Mouse (Mus musculus) stomach, adult 2 months (tissue): ENCODE results near the gene Mpp4. TPM values are rescaled to one million over a fixed set of nuclear protein-coding genes. Genes with fewer than 3 reads are reported as not detected.

Source experiments
- polyA plus RNA-seq: library from polyadenylated mRNA; depleted of rRNA; stranded (reverse); fragments of >200 nt; gene quantifications from 2 replicates; pipeline ENCODE4 v1.2.3, GENCODE M21; 2012; rRNA removed

The Mpp4 gene
- polyA plus RNA-seq: 0.46 and 0.64 TPM in 2 replicates

GRCm38 (mm10) chr1:59163030-59163461 is at the start of gene Mpp4:
Gene Mpp4, minus strand, starts transcription at chr1:59163389.

DNA sequence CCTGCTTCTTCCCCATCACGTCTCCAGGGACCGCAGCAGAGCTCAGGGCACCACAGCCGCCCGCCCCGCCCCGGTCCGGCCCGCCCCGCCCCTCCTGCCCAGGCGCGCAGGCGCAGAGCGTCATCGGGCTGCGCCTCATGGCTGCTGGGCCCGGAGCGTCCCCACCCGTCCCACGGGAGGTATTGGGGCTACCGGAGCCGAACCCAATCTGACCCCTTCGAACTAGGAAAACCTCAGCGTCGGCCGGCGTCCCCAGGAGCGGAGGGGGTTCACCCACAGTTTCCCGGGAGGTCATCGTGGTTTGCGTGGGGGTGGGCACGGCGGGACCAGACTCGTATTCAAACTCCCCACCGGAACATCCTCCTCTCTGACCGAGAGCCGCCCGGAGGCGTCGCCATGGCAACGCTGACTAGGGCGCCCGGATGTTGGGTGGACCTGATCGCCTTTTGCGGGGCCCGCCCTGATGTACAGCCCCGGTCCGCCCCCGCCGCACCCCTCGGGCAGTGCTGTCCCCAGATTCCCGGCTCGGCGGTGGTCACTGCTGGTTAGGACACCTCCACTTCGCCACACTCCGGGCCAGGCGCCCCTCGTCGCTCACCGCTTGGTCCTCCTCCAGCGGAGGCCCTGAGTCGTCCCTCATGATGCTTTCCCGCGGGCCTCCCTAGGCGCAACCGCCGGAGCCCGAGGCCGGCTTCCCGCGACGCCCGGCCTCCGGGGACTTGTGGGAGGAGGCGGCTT is 43.3 kb downstream of the Mpp4 start, which contains the start of gene Tmem237:
TSS of gene Tmem237 (minus strand) at position 689 of the 738 bp plus-strand sequence.

DNA sequence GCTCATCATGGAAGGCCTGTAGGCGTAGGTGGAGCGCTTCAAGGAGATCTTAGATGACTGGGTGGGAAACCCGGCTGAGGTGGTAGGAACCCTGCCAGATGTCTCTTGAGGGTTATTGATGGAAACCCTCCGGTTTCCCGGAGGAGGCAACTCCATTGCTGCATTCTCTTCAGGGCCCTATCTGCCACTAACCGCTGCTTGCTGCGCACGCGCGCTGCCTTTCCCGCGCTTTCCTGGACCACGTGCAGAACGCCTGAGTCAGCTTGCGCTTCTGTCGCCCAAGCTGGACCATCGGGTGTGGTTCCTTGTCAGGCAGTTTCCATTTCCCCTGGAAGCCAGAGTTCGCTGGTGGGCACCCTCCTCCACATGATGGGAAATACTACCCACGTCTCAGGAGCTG is 68.5 kb downstream of the Mpp4 start, which contains the start of gene C2cd6:
TSS of gene C2cd6 (minus strand) at position 196 of the 400 bp plus-strand sequence.

Other genes with a start within 250 kb of the Mpp4 start
- gene Trak2, start 190.0 kb downstream of the Mpp4 start, polyA plus RNA-seq: 10.6 and 11.3 TPM in 2 replicates
- 4.7 and 6.2 TPM in 2 replicates for gene Stradb, start 189.9 kb downstream of the Mpp4 start, polyA plus RNA-seq
- not detected in 2 replicates for gene C2cd6, start 68.5 kb downstream of the Mpp4 start, polyA plus RNA-seq
- 0.41 and 0.96 TPM in 2 replicates for gene Tmem237, start 43.0 kb downstream of the Mpp4 start, polyA plus RNA-seq
- 0.74 and 1.3 TPM in 2 replicates for gene Als2, start 73.8 kb upstream of the Mpp4 start, polyA plus RNA-seq
- 0.13 TPM in 1 of 2 replicates, not detected in the other for gene Cdk15, start 93.5 kb upstream of the Mpp4 start, polyA plus RNA-seq